Mouse (Mus musculus): ENCODE results near the gene Krt31.

DNA sequence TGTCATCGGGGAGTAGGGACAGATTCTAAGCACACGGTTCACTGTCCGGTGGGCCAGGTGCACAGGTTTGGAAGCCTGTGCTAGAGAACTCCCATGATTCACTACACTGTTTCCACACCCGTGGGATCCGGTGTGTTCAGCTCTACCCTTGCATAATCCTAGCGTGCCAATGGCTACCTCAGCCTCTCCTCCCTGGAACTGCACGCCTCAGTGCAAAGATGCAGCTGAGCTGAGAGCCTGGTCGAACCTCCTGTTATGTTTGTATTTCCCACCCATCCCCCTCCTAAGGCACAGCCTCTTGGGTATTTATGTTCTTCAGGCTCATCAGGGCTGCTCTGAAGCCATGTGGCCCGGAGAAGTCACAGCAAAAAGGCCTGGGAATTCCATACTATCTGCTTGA, 47.5 kb upstream of the Krt31 start:
- TF ChIP-seq CTCF (IDR thresholded peaks at IDR 0.05; ENCODE audit: control insufficient read depth, insufficient read depth, insufficient read length) (no peak), MYOD1 (IDR thresholded peaks at IDR 0.05; ENCODE audit: control insufficient read depth, insufficient read length, low read depth) (no peak), MAX (IDR thresholded peaks at IDR 0.05) (no peak)

All from C2C12 (cell line).